Mouse (Mus musculus) right cerebral cortex, postnatal 14 days (tissue): ENCODE measurements around the gene Olfr490.

ENCODE experiments used
- DNase-seq: peaks from one replicate; pipeline ENCODE4 v3.0.0; 2022

Gene Olfr490

GRCm38 (mm10) chr7:108288834-108289233 is at the start of gene Olfr490:
Gene Olfr490 (minus strand): TSS chr7:108288934.
- DNase-seq = no peak

- DNase-seq = no peak
Measured at GRCm38 (mm10) chr7:108323574-108323973, 34.8 kb upstream of the Olfr490 start, which contains the start of gene Olfr492. Gene Olfr492 (minus strand): TSS chr7:108323674.

GRCm38 (mm10) chr7:108313151-108313550 is 24.4 kb upstream of the Olfr490 start, which contains the start of gene Olfr491:
Gene Olfr491 (plus strand): TSS chr7:108313451.
- DNase-seq = no peak

- DNase-seq = no peak
Measured at GRCm38 (mm10) chr7:108258247-108258646, 30.5 kb downstream of the Olfr490 start, which contains the start of gene Olfr488. Gene Olfr488 (minus strand): TSS chr7:108258347.
